Mouse (Mus musculus) small intestine, adult 2 months (tissue): ENCODE data around the gene Btnl6.
"Not testable (repeated sequence)": the region's sequence is repeated elsewhere in the genome, so short reads cannot be mapped to it uniquely, and the experiment has no call there.

Source experiments
- CTCF ChIP-seq: fragments of 200-500 bp; IDR thresholded peaks from 2 replicates; pipeline ENCODE4 v1.5.1; 2012; ENCODE audit warnings: low read depth, mild to moderate bottlenecking, control low read depth, inconsistent platforms, low read length, moderate library complexity, mixed read lengths; ENCODE audit not compliant: insufficient replicate concordance, insufficient read length; ENCODE audit errors: extremely low read depth
- POLR2A ChIP-seq: fragments of 200-500 bp; IDR thresholded peaks from 2 replicates; pipeline ENCODE4 v1.6.1; 2012; ENCODE audit warnings: low read depth, mild to moderate bottlenecking, control low read depth, inconsistent platforms, low read length, moderate library complexity

DNA sequence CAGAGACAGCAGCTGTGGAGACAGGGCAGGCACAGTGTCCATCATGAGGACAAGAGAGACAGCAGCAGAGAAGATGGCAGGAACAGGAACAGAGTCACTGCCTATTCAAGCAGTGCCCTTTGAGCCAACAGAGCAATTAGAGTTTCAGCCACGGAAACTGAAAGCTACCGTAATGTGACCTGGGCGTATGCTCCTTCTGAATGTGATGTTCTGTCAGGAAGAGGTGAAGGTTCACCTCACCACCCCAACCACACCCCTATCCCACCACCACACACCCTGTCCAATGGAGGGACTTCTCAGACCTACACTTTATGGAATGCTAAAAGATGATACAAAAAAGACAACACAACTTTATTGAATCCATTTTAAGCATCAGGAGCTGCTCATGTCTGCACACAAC is 19.8 kb downstream of the Btnl6 start:
- not testable (repeated sequence) for TF ChIP-seq CTCF, POLR2A
